Mouse (Mus musculus) urinary bladder, postnatal 36 days (tissue): ENCODE data around the gene Slc25a4.
A peak's percentile ranks its signal among the peaks of the same experiment; 100 is the strongest.
"Not testable (repeated sequence)": the region's sequence is repeated elsewhere in the genome, so short reads cannot be mapped to it uniquely, and the experiment has no call there.

Experiments
- DNase-seq, 2 experiments: peaks; one replicate each; pipeline ENCODE4 v3.0.0; 2022; ENCODE audit warnings: low spot score in 2 of 2, mixed read lengths in 1 of 2

The Slc25a4 gene

DNA sequence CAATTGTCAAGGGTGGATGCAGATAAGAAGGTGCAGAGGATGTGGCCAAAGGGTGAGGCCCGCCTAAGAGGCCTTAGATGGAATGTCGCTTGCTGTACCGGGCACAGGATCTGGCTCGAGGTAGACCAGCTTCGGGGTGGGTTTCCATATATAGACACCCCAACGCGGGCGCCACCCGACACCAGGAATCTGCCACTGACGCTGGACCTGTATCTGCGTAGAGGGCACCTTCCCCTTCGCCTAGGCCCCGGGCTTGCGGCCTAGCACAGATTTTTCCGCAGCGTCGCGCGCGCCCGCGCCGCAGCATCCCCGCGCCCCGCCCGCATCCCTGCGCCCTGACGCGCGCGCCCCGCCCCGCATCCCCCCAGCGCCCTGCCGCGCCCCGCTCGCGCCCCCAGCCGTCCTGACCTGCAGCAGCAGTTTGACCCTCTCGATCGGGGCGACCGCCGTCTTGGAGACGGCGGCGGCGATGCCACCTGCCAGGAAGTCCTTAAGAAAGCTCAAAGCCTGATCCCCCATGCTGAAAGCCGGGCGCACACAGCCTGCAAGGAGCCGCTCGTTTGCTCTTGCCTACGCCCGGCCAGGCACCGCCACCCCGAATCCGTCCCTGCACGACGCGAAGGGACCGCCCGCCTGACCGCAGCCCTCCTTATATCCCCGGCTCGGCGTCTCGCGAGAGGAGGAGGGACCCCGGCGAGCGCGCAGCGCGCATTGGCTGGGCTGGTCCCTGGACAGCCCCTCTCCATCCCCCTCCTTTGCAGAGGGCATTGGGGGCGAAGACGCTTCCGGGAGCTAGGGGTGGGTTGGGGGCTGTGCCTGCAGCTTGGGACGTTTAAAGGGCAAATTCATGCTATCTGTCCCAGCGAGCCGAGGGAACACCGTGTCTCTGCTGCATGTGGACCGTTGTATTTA is at the start of gene Slc25a4:
Gene Slc25a4, minus strand, starts transcription at position 881 of the 912 bp plus-strand sequence.
- peak; percentile 95 to 97 for DNase-seq

DNA sequence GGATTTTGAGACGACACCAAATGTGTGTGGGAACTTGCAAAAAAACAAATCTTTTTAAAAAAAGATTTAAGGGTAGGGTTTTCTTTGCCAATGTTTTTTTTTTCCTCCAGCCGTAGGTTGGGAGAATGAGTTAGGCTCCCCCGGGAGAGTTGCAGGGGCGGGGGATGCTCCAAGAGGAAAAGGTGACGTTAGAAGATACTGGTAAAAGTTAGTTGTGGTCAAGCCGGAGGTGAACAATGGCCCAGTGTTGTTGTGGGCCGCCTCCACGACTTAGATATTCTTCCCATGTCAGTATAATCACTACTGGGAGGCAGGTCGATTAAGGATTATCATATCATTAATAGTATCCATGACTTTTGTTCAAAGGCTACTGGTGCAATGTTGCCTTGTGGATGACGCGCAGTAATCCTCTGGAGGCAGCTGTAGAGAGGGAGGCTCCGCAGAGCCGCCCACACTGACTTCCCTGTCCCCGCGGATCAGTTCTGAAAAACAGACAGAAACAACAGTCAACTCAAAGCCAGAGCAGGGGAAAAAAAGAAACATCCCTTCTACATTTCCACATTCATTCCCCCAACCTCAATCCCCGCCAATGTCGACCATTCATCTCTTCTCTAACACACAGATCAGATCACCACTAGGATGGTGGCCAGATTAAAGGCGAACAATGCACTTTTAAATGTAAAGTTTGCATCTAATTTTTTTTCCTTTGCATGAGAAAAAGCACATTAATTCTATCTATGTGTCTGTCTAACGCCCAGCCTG is 47.0 kb upstream of the Slc25a4 start:
- no peak for DNase-seq

DNA sequence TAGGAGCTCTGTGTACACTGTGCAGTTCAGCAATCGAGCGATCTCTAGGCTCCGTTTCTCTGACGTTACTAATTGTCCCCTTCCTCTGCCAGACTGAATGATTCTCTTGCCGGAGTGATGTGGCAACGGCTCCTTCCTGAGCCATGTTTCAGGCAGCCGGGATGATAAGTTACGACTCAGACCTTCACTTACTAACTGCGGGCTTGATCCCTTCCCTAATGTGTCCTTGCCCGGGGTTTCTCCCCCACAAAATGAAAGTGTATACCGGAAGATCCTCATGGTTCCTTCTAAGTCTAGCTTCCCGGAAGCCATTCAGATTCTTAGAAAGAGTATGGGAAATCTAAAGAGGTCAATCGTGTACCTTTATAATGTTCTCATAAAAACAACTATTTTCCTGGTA is 41.4 kb upstream of the Slc25a4 start:
- no peak for DNase-seq

DNA sequence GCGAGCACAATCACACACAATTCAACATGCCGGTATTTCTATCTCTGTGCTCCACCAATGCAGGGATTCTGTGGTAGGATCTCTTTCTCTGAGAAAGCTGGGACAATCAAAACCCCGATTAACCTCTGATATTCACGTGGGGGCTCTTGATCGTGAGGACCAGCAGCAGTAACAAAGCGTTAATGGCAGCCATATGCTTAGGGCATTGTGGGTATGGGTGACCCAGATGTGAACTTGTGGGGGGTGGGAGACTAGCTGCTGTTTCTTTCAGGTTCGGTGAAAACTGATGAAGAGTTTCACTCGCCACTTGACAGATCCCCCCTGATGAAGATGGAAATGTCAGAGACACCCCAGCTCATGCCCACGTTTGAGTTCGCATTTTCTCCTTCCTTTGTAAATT is 40.5 kb upstream of the Slc25a4 start:
- DNase-seq, result no peak

DNA sequence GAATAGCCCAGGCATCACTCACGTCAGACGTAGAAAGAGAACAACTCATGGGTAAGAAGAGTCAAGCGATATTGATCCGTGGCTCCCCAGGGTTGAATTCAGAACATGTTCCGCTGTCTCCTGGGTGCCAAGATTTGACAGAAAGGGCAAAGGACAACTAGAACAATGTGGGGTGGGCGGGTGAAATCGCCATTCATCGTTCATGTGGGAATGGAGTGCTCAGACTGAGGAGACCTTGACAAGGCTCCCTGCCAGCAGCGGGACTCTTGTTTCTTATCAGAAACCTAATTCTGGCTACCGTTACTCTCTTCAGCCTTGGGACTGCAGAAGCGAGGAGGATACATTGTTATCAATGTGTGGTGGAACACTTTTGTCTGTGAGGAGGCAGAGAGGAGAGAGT is 35.3 kb upstream of the Slc25a4 start:
- DNase-seq, result no peak

DNA sequence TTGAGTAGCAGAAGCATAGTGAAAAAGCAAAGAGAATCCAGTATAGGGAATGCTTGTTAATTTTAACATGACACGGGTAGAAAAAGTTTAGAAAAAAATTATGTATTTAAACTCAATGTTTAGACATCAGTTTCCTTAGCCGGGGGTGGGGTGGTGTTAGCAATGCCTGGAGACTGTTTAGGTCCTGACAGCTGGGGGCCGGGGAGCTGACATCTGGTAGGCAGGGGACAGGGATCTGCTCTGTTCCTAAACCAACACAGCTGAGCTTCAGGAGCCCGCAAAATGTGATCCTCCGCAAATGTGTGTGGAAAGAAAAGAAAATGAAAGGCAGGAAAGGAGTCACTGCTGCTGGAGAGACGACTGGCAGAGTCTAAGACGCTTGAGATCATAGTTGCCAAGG is 31.9 kb upstream of the Slc25a4 start:
- no peak for DNase-seq

DNA sequence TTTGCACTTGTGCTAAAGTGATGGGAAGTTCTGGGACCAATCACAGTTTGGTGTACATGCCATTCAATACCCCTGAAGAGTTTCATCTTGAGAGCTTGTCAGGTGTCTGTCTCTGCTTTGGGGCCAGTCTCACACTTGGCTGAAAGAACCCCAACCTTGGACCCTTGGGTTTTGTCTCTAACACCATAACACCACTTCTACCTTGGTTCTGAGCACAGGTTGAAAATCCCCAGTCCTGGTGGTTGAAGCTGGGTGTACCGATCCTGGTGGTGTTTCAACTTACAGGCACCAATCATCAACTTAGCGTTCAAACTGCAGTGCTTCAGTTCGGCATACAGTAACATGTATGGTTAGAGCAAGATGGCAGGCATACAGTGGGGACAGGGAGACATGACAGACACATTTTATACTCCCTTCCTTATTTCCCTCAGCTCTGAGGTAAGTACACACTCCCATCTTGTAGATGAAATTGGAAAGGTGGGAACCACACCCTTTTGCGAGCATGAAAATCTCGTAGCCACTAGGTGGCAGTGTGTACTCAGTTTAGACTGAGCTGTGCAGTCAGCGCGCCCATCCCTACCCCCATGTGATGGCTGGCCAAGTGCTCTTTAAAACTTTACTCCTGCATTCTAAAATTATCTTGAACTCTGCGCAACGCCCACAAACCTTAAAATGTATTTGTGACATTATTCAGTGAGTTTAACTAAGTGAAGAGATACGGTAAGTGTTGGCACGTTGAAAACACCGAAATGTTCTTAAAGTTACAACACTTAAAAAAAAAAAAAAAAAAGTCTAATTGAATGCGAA is 30.7 kb upstream of the Slc25a4 start:
- DNase-seq, result peak; percentile 55 to 70

DNA sequence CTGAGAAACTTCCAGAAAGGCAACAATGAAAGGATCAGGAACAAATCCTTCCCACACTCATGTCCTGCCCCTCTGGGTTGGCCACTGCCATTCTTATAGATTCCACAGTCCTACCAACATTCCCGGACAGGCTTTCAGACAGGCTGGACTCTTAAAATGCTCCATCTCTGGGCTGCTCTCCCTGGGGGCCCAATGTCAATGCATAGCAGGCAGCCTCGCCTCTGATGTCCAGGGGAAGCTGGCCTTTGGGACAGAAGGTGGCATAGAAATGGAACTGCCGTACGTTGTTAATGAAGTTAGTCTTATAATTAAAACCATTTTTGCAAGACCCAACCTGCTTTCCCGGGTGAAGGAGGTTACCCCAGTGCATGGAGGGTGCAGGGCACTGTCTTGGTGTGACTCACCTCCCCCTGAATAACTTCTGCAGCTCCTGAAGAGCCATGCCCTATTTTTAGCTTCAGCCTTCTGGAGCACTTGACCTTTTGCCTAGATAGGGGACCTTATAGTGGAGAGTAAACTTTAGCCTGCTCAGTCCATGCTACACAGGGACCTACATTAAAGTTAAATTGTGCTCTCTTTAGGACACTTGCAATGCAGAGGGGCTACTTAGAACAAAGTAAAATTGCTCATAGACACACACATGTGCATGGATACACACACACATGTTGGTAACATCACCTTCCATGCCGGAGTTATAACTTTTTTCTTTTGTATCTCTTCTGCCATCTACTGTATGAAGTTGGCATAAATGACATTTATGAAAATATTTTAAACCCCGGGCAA is 25.5 kb upstream of the Slc25a4 start:
- no peak for DNase-seq

DNA sequence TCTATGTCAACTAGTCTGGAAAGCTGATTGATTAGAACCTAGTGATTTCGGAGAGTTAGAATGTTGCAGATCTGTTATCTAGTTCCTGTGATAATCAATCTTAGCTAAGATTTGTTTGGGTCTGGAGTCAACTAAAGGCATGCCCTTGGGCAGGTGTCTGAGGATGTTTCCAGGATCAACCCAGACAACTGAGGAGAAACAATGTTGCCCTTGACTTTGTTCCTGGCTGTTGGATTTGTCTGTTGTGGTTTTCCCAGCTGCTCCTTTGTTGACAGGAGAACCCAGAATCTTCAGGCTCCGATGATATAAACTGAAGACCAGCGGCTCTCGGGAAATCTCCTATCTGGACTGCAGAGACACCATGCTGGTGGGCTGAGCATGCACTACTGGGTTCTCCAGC is 23.7 kb upstream of the Slc25a4 start:
- no peak for DNase-seq

DNA sequence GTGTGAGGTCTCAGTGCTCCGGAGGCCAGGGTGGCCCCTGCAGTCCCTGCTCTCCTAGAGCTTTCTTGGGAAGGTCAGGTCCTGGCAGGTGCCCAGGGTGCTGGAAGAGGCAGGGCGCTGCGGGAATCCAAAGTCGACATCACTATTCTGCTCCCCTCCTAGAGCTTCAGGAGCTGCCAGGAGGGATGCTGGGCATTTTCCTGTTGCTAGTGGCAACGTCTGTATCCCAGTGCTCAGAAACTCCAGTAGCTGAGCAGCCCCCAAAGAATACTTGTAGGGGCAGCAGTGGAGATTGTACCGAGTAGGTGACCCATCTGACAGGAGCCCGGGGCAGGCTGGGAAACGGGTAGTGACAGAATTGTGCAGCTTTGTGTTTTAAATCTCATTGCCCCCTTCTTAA is 21.7 kb upstream of the Slc25a4 start:
- DNase-seq, result no peak

DNA sequence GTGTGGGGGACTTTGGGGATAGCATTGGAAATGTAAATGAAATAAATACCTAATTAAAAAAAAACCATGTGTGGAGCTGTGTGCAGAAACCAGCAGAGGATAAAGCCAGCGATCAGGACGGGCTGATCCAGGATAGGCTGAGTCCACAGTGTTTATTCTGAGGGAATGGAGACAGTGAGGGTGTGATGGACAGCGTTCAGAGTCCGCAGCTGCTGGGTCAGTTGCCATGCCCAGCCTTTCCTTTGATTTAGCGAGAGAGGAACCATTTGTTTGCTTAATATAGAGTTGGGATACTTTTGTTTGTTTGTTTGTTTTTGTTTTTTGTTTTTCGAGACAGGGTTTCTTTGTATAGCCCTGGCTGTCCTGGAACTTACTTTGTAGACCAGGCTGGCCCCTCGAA is 20.9 kb upstream of the Slc25a4 start:
- DNase-seq, result not testable (repeated sequence)

DNA sequence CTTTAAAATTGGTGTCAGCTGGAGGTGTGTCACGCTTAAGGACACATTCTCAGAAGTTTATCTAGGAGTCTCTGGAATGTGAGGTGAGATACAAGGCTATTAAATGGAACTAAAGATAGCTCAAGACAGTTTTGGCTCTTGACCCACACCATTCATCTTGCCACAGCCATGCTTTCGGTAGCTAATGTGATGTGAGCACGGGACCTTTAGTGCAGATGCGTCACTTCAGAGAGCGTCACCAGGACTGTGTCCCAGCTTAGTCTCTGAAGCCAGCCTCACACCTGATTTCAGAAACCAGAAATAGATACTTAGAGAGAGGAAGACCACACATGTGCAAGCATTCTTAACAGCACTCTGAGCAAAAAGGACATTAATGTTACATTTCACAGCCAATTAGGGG is 15.5 kb upstream of the Slc25a4 start:
- DNase-seq, result no peak

DNA sequence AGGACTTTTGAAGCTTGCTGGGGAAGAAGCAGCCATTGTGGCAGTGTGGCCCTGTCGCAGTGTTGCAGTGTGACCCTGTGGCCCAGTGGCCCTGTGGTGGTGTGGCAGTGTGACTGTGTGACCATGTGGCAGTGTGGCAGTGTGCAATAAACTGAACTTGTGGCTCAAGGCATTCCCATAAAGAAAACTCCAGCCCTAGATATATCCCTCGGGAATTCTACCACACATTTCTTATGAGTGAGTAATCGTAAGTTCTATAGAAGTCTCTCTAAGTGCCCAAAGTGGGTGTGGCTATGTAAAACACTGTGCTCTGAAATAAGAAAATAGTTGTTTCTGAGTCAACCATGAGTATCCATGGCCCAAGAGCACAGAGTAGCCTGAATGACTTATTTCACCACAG is 14.4 kb upstream of the Slc25a4 start:
- DNase-seq, result no peak

DNA sequence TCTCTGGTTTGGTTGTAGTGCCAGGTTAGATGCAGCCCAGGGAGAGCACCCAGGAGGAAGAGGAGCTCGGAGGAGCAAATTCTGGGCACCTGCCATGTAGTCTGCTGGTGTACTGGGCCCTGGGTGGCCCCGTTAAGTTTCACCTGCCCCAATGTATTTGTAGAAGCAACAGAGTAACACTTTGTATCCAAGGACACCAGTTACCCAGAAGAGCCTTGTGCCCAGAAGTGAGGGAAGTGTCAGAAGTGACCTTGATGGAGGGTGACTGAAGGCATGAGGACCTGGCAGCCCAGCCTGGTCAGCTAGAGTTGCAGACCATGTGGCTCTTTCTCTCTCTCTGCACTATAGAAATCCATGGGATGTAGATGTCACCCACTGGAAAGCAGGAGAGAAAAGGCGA is 9.5 kb upstream of the Slc25a4 start:
- DNase-seq, result no peak

DNA sequence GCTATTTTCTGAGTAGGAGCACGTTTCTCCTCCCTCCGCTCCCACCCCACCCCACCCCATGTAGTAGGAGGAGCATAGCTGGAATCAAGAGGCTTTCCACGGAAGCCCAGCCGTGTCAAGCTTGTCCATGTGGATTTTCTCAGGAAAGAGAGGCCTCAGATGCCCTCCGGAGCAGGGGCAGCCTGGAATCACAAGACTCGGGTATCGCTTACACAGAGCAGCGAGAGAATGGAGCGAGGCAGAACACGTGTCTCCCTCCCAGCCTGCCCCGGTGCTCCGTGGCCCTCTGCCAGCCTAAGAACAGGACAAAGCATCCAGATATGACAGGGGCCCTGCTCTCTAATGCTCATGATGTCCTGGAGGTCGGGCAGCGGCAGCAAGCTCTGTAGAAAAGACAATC is 5.8 kb upstream of the Slc25a4 start:
- peak in 1 of 2 experiments; percentile 20 for DNase-seq

DNA sequence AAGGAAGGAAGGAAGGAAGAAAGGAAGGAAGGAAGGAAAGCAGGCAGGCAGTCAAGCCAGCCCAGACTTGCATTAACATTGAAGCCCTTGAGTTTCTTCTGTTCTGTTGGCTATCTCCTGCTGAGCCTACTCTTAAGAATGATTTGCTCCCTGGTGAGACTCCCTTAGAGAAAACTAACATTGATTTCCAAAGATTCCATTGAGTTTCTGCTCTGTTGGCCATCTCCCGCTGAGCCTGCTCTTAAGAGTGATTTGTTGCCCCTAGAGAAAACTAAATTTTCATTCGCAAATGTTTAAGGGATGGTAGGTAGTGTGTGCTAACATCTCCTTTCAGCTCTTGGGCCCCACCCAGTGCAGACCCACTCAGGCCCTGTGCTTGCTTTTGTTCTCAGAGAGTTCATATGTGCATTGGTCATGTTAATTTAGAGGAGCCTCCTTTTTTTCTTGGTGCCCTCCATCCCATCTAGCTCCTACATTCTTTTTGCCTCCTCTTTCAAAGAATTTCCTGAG is 2.9 kb upstream of the Slc25a4 start:
- DNase-seq, result no peak

DNA sequence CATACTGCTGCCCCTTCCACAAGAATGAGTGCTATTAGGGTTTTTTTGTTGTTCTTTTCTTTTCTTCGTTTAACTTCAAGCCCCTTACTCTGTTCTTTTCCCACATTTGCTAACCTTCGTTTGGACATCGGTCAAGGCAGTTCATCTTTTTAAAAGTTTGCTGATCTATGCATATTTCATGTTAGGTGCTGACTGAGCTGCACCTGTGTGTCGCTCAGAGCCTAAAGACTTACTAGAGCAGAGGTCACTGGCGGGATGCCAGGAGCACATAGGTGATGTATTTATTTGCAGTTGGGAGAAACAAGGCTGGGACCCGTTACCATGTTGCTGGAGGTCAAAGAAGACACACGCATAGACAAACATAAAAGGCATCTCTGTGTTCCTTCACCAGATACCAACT is 1.1 kb upstream of the Slc25a4 start:
- DNase-seq, result no peak

DNA sequence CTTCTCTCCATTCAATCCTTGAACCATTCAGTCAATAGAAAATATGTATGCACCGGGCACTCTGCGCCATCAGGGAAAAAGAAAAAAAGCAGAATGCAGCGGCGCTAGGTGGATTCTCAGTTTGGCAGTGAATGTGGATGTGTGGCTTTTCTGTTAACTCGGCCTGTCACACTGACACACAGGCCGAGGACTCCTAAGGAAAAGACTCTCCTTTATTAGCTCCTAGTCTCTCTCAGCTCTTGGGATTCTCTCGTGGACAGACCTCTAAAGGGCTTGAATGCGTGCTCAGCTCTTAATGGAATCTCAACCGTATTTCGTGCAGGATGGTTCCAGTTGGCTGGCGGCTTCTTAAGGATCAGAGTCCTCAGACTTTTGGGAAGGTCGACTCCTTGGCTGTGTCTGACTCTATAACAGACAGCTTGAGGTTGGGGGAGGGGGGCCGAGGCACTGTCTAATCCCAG is 557 bp upstream of the Slc25a4 start:
- DNase-seq, result no peak

DNA sequence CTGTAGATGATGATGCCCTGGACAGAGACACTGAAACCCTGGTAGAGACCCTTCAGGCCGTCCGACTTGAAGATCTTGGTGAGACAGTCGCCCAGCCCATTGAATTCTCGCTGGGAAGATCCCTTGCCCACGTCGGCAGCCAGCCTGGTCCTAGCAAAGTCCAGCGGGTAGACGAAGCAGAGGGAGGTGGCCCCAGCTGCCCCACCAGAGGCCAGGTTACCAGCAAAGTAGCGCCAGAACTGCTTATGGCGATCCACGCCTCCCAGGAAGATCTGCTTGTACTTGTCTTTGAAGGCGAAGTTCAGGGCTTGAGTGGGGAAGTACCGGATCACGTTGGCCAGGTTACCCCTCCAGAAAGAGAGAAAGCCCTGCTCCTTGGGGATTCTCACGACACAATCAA is 2.0 kb downstream of the Slc25a4 start:
- DNase-seq, result peak in 1 of 2 experiments; percentile 13

DNA sequence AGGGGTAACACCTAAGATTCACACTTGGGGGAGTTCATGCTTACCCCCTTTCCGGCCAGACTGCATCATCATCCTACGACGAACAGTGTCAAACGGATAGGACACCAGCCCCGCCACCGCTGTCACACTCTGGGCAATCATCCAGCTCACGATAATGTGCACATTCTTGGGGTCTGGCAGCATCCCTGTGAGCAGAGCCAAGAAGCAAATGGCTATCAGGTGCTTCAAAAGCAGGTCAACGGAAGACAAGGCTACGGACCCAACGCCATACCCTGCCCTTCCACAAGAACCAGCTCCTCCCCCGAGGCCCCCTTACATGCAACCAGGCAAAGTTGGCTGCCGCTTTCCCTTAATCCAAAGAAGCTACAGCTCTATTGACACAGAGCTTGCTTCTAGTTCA is 2.7 kb downstream of the Slc25a4 start:
- no peak for DNase-seq

DNA sequence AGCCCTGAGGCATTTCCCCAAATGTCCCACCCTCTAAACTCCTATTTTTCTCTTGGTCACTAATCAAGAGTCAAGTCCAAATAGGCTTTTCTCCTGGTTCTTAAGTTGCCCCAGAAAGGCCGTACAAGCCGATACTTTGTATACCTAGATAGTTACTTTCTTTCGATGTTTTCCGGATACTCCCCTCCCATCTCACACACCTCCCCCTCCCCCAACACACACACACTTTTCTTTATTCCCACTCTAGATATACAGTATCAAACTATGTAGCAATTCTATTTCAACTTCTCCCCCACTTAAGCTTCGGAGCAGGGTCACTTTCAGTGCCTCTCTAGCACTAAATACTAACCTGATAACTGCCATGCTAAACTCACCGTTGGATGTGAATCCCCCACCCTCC is 5.0 kb downstream of the Slc25a4 start:
- DNase-seq, result no peak
